Mouse (Mus musculus) ES-Bruce4 (cell line): Measurements from ENCODE around the gene Rpl23a. TPM values are rescaled to one million over a fixed set of nuclear protein-coding genes. Genes with fewer than 3 reads are reported as not detected.

Experiments
- H3K27ac ChIP-seq: 2 replicates; pipeline ENCODE4 v1.5.1; 2012; ENCODE audit warnings: low read length, inconsistent platforms; ENCODE audit not compliant: insufficient read depth
- H3K27me3 ChIP-seq: 2 replicates; pipeline ENCODE4 v1.6.1; 2012; ENCODE audit warnings: mild to moderate bottlenecking, low read length, inconsistent platforms; ENCODE audit not compliant: control insufficient read depth, poor library complexity, insufficient read depth, severe bottlenecking
- H3K36me3 ChIP-seq: 2 replicates; pipeline ENCODE4 v1.6.1; 2012; ENCODE audit warnings: inconsistent platforms, mild to moderate bottlenecking, low read length, moderate library complexity; ENCODE audit not compliant: control insufficient read depth, poor library complexity, insufficient read depth, severe bottlenecking
- H3K4me1 ChIP-seq: one replicate; pipeline ENCODE4 v1.8.1; 2011; ENCODE audit warnings: low read length; ENCODE audit not compliant: control insufficient read depth, insufficient read depth
- H3K4me3 ChIP-seq: 2 replicates; pipeline ENCODE4 v1.5.1; 2011; ENCODE audit warnings: low read depth, mild to moderate bottlenecking, low read length
- H3K9ac ChIP-seq: 2 replicates; pipeline ENCODE4 v1.6.1; 2012; ENCODE audit warnings: low read depth, mild to moderate bottlenecking, inconsistent platforms; ENCODE audit not compliant: poor library complexity, severe bottlenecking
- H3K9me3 ChIP-seq: replicated peaks from 2 replicates; pipeline ENCODE4 v1.6.1; 2012; ENCODE audit warnings: mild to moderate bottlenecking, low read length, inconsistent platforms; ENCODE audit not compliant: control insufficient read depth, poor library complexity, insufficient read depth, severe bottlenecking
- CTCF ChIP-seq: IDR thresholded peaks from one replicate; pipeline ENCODE4 v1.8.1; 2011; ENCODE audit warnings: low read depth, low read length
- EP300 ChIP-seq: IDR thresholded peaks from 2 replicates; pipeline ENCODE4 v1.6.1; 2011; ENCODE audit warnings: low read depth, low read length; ENCODE audit not compliant: insufficient read depth
- POLR2A ChIP-seq: IDR thresholded peaks from one replicate; pipeline ENCODE4 v1.8.1; 2011; ENCODE audit warnings: low read length; ENCODE audit not compliant: insufficient read depth
- polyA plus RNA-seq: library from polyadenylated mRNA; stranded (reverse); fragments of >200 nt; gene quantifications from 2 replicates; pipeline ENCODE4 v1.2.4, GENCODE M21; 2011; ENCODE audit warnings: low read depth; ENCODE audit not compliant: missing spikeins, insufficient read depth, insufficient read length

The Rpl23a gene
- polyA plus RNA-seq, 1 experiment, result 2,740 TPM

DNA sequence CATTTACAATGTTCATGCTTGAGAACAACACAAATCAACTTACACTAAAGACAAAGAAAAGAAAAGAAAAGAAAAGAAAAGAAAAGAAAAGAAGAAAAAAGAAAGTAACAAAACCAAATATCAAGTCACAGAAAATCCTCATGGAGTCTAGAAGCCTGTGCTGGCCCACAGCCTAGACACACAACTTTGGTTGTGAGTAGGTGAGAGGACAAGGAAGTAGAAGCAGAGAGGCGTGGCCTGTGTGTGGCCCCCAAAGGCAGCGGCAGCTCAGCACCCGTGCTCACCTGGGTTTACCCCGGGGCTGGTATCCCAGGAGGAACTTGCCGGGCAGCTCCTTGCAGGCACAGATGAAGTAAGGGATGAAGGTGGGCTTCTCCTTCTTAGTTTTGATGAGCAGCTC lies 28.1 kb upstream of the Rpl23a start:
- Histone ChIP-seq H3K9ac (no peak overlapping the region), H3K4me3 (no peak overlapping the region), H3K4me1 (no peaks in the 10 kb centered on the region), H3K36me3 (peaks cover 84% of the 10 kb centered on the region), H3K27me3 (no peaks in the 10 kb centered on the region), H3K9me3 (no peaks in the 10 kb centered on the region), H3K27ac (no peak overlapping the region)
- TF ChIP-seq POLR2A, result no peak
- no peak for TF ChIP-seq EP300
- no peak for TF ChIP-seq CTCF

GRCm38 (mm10) chr11:78210615-78211014 lies 27.2 kb upstream of the Rpl23a start:
- Histone ChIP-seq H3K36me3 (peaks cover 80% of the 10 kb centered on the region), H3K27ac (no peak overlapping the region), H3K9ac (no peak overlapping the region), H3K9me3 (no peaks in the 10 kb centered on the region), H3K27me3 (no peaks in the 10 kb centered on the region), H3K4me1 (no peaks in the 10 kb centered on the region), H3K4me3 (no peak overlapping the region)
- TF ChIP-seq POLR2A, result no peak
- no peak for TF ChIP-seq EP300
- TF ChIP-seq CTCF, result no peak

DNA sequence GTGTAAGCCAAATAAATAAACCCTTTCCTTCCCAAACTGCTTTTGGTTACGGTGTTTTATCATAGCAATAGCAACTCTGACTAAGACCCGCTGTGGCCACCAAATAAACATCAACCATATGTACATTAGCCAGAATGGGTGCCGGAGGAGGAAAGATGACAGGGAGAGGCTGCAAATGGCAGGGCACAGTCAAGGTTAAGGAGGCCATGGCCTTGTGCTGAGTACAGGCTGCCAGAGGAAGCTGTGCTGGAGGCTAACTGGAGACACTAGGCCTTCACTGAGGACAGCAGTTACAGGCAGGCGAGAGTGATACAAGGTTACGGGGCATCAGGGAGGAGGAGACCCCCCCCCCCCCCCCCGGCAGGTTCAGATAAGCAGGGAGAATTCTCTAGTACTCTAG lies 26.5 kb upstream of the Rpl23a start:
- H3K27ac ChIP-seq, result no peak overlapping the region
- no peak for TF ChIP-seq CTCF
- TF ChIP-seq EP300, result no peak
- no peak for TF ChIP-seq POLR2A
- no peaks in the 10 kb centered on the region for H3K27me3 ChIP-seq
- no peaks in the 10 kb centered on the region for H3K4me1 ChIP-seq
- no peak overlapping the region for H3K9ac ChIP-seq
- H3K4me3 ChIP-seq, result no peak overlapping the region
- H3K9me3 ChIP-seq, result no peaks in the 10 kb centered on the region
- peaks cover 74% of the 10 kb centered on the region for H3K36me3 ChIP-seq

- Histone ChIP-seq H3K27me3 (no peaks in the 10 kb centered on the region), H3K27ac (no peak overlapping the region), H3K4me3 (no peak overlapping the region), H3K4me1 (no peaks in the 10 kb centered on the region), H3K36me3 (peaks cover 52% of the 10 kb centered on the region), H3K9ac (no peak overlapping the region), H3K9me3 (no peaks in the 10 kb centered on the region)
- TF ChIP-seq POLR2A (no peak), CTCF (no peak), EP300 (no peak)
Measured at GRCm38 (mm10) chr11:78207190-78207589, 23.8 kb upstream of the Rpl23a start.

GRCm38 (mm10) chr11:78205361-78206206 lies 22.2 kb upstream of the Rpl23a start:
- H3K4me3 ChIP-seq, result no peak overlapping the region
- no peak overlapping the region for H3K27ac ChIP-seq
- H3K4me1 ChIP-seq, result no peaks in the 10 kb centered on the region
- H3K9ac ChIP-seq, result no peak overlapping the region
- H3K27me3 ChIP-seq, result no peaks in the 10 kb centered on the region
- no peak for TF ChIP-seq CTCF
- no peak for TF ChIP-seq EP300
- TF ChIP-seq POLR2A, result no peak
- peaks cover 42% of the 10 kb centered on the region for H3K36me3 ChIP-seq
- no peaks in the 10 kb centered on the region for H3K9me3 ChIP-seq

DNA sequence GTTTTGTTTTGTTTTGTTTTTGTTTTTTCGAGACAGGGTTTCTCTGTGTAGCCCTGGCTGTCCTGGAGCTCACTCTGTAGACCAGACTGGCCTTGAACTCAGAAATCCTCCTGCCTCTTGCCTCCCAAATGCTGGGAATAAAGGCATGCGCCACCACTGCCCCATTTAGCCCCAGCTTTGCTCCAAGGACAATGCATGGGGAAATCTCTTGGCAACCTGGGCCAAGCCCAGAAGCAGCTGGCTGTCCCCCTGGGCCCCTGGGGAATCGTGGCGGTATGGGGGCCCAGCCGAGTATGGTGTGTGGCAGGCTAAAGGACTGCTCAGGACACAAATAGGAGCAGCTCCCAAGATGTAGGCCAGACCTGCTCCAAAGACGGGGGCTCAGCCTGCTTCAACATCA lies 20.9 kb upstream of the Rpl23a start:
- no peak overlapping the region for H3K9ac ChIP-seq
- TF ChIP-seq EP300, result no peak
- TF ChIP-seq POLR2A, result no peak
- TF ChIP-seq CTCF, result no peak
- H3K36me3 ChIP-seq, result peaks cover 31% of the 10 kb centered on the region
- no peak overlapping the region for H3K27ac ChIP-seq
- H3K9me3 ChIP-seq, result no peaks in the 10 kb centered on the region
- H3K27me3 ChIP-seq, result no peaks in the 10 kb centered on the region
- no peak overlapping the region for H3K4me3 ChIP-seq
- no peaks in the 10 kb centered on the region for H3K4me1 ChIP-seq
